Mouse (Mus musculus): Measurements from ENCODE around the gene Dynll2. TPM values are rescaled to one million over a fixed set of nuclear protein-coding genes. Genes with fewer than 3 reads are reported as not detected.

Dynll2 gene
- polyA plus RNA-seq, 1 experiment from 2014 or later: 66.8 TPM

DNA sequence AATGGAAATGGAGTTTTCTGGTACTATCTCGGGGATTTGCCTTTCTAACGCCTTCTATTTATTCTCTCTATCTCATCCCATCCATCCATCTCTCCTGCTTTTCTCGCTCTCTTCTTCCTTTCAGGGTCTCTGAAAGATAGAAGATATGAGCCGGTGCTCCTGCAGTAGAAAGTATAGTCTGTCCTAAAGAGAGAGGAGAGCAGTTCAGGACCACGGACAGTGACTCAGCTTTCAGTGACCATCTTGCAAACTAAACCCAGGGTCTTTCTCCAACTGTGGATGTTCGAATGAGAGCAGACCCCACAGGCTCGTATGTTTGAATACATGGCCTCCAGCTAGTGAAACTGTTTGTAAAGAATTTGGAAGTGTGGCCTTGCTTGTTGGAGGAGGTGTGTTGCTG is 30.3 kb downstream of the Dynll2 start:
- 45% methylated on average over 7 of the region's 7 CpGs for WGBS
- Histone ChIP-seq H3K27me3 (no peaks in the 10 kb centered on the region), H3K27ac (replicated peaks) (no peak overlapping the region), H3K4me2 (no peak overlapping the region), H3K9me3 (no peaks in the 10 kb centered on the region), H3K9ac (no peak overlapping the region), H3K4me1 (replicated peaks) (no peaks in the 10 kb centered on the region), H3K36me3 (no peaks in the 10 kb centered on the region), H3K4me3 (no peak overlapping the region)
- ATAC-seq (ENCODE audit: low FRiP score, low read depth): no peak

DNA sequence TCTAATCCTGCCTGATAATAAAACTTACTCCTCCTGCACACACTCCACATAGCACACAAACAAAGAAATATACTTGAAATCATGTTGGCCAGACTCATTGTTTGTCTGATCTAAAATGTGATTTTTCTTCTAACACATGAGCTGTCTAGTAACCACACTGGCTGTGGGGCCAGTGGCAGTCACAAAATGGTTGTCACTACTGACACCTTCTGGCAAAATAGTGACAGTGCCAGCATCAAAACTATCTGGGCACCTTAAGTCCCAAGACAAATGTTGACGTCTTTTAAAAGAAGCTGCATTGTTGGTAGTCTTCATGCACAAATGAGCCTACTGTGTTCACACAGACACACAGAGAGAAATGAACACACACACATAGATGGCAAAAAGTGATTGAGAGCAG is 32.2 kb downstream of the Dynll2 start:
- Histone ChIP-seq H3K36me3 (no peaks in the 10 kb centered on the region), H3K4me3 (no peak overlapping the region), H3K9me3 (no peaks in the 10 kb centered on the region), H3K27ac (replicated peaks) (no peak overlapping the region), H3K4me2 (no peak overlapping the region), H3K4me1 (replicated peaks) (no peaks in the 10 kb centered on the region), H3K9ac (no peak overlapping the region), H3K27me3 (no peaks in the 10 kb centered on the region)
- WGBS: 0% methylated on average over 1 of the region's 1 CpGs
- ATAC-seq (ENCODE audit: low FRiP score, low read depth): no peak

DNA sequence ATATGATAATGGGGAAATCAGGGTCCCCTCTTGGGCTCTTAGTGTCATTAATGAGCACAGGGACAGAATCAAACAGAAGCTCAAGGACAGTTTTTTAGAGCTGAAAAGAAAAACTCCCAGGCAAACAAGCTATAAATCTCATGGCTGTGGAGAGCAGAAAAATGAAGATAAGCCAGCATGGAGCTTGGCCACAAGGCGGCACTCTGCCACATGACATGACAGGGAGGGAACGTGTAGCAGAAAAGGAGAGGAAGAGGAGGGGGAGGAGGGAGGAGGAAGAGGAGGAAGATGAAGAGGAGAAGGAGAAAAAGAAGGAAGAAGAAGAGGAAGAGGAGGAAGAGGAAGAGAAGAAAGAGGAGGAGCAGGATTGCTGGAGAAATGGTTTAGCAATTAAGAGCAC is 37.3 kb downstream of the Dynll2 start:
- no peak for ATAC-seq (ENCODE audit: low FRiP score, low read depth)
- H3K27me3 ChIP-seq: no peaks in the 10 kb centered on the region
- WGBS: 0% methylated on average over 2 of the region's 2 CpGs

DNA sequence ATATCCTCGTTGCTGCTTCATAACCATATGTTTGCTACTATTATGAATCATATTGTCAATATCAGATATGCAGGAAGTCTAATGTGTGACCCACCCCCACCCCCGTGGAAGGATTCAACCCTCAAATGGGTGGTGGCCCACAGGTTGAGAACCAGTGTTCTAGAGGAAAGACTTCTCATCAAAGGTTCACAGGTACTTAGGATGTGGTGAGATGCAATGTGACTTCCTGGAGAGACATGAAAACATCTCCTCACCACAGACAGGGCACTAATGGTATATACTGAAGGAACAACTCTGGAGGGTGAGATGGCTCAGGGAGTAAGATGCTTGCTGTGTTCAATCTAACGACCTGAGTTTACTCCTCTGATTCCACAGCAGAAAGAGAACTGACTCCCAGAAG is 51.9 kb downstream of the Dynll2 start:
- no peak overlapping the region for H3K4me3 ChIP-seq
- H3K9ac ChIP-seq: no peak overlapping the region
- ATAC-seq (ENCODE audit: low FRiP score, low read depth): no peak
- no peaks in the 10 kb centered on the region for H3K9me3 ChIP-seq
- 79% methylated on average over 3 of the region's 3 CpGs for WGBS
- no peaks in the 10 kb centered on the region for H3K27me3 ChIP-seq
- H3K4me1 ChIP-seq (replicated peaks): no peaks in the 10 kb centered on the region
- no peaks in the 10 kb centered on the region for H3K36me3 ChIP-seq
- no peak overlapping the region for H3K4me2 ChIP-seq
- H3K27ac ChIP-seq (replicated peaks): no peak overlapping the region

More for the DNA sequence above, 37.3 kb downstream of the Dynll2 start:
- Histone ChIP-seq H3K27ac (replicated peaks) (no peak overlapping the region), H3K36me3 (no peaks in the 10 kb centered on the region), H3K9me3 (no peaks in the 10 kb centered on the region), H3K4me2 (no peak overlapping the region), H3K4me1 (replicated peaks) (no peaks in the 10 kb centered on the region), H3K4me3 (no peak overlapping the region), H3K9ac (no peak overlapping the region)

DNA sequence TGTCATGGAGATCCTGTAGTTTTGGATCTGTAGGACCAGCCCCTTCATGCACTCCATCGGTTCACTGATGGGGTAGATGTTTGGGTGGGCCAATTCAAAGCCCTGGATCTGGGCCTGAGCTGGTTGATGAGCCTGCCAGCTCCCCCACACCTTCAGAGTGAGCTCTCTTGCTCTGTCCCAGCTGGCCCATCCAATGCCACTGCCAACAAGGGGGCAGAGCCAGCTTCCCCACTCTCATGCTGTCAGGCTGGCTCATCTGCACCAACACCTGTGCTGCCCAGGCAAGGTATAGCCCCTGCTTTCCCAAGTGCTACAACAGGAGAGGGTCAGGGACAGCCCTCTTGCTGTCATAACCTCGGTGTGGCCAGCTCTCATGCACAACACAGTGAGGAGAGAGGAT is 53.6 kb downstream of the Dynll2 start:
- no peak overlapping the region for H3K4me3 ChIP-seq
- no peak overlapping the region for H3K27ac ChIP-seq (replicated peaks)
- no peak overlapping the region for H3K9ac ChIP-seq
- no peaks in the 10 kb centered on the region for H3K36me3 ChIP-seq
- H3K9me3 ChIP-seq: no peaks in the 10 kb centered on the region
- no peaks in the 10 kb centered on the region for H3K4me1 ChIP-seq (replicated peaks)
- 70% methylated on average over 2 of the region's 2 CpGs for WGBS
- H3K4me2 ChIP-seq: no peak overlapping the region
- ATAC-seq (ENCODE audit: low FRiP score, low read depth): no peak
- H3K27me3 ChIP-seq: no peaks in the 10 kb centered on the region

DNA sequence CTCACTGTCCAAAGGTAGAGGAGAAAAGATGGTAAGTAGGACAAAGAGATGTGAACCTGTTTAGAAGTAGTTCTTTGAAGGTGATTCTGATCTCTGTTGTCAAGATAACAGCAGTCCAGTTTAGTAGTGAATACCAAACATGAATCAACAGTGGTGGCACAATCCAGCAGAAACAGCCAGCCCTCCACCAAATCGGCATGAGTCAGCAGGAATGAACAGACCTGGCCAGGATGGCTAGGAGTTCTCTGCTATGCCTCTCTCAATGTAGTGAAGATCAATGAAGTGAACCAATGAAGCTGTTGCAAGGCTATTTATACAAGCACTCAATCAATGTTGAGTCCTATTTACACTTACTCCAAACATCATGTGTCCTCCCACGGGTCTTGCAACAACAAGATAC is 57.0 kb downstream of the Dynll2 start:
- Histone ChIP-seq H3K4me1 (replicated peaks) (no peaks in the 10 kb centered on the region), H3K9ac (no peak overlapping the region), H3K27me3 (no peaks in the 10 kb centered on the region), H3K4me3 (no peak overlapping the region), H3K27ac (replicated peaks) (no peak overlapping the region), H3K9me3 (no peaks in the 10 kb centered on the region), H3K4me2 (no peak overlapping the region), H3K36me3 (no peaks in the 10 kb centered on the region)
- 96% methylated on average over 2 of the region's 2 CpGs for WGBS
- ATAC-seq (ENCODE audit: low FRiP score, low read depth): no peak

Other genes with a start within 250 kb of the Dynll2 start
- gene Supt4a, start 250.0 kb downstream of the Dynll2 start, polyA plus RNA-seq (2015; fragmentation: Nextera tagmentation; extraction: Ambion mirVana): 130 and 137 TPM in 2 replicates
- 43.6 and 50.4 TPM in 2 replicates for gene Tspoap1, start 227.0 kb downstream of the Dynll2 start, polyA plus RNA-seq (2015; fragmentation: Nextera tagmentation; extraction: Ambion mirVana)
- gene Mpo, start 194.0 kb downstream of the Dynll2 start, polyA plus RNA-seq (2015; fragmentation: Nextera tagmentation; extraction: Ambion mirVana): 0.21 TPM in 2 replicates
- 2.2 and 2.8 TPM in 2 replicates for gene Lpo, start 159.2 kb downstream of the Dynll2 start, polyA plus RNA-seq (2015; fragmentation: Nextera tagmentation; extraction: Ambion mirVana)
- gene Mks1, start 134.3 kb downstream of the Dynll2 start, polyA plus RNA-seq (2015; fragmentation: Nextera tagmentation; extraction: Ambion mirVana): 10.5 and 12.3 TPM in 2 replicates
- 0.25 and 0.69 TPM in 2 replicates for gene Epx, start 112.0 kb downstream of the Dynll2 start, polyA plus RNA-seq (2015; fragmentation: Nextera tagmentation; extraction: Ambion mirVana)
- gene Olfr462, start 95.3 kb downstream of the Dynll2 start, polyA plus RNA-seq (2015; fragmentation: Nextera tagmentation; extraction: Ambion mirVana): not detected in 2 replicates
- gene Olfr463, start 90.1 kb downstream of the Dynll2 start, polyA plus RNA-seq (2015; fragmentation: Nextera tagmentation; extraction: Ambion mirVana): not detected in 2 replicates
- gene Olfr464, start 66.6 kb downstream of the Dynll2 start, polyA plus RNA-seq (2015; fragmentation: Nextera tagmentation; extraction: Ambion mirVana): 0.13 and 0.14 TPM in 2 replicates
- 215 and 220 TPM in 2 replicates for gene Srsf1, start 59.8 kb upstream of the Dynll2 start, polyA plus RNA-seq (2015; fragmentation: Nextera tagmentation; extraction: Ambion mirVana)
- 41.8 and 43.9 TPM in 2 replicates for gene Vezf1, start 80.7 kb upstream of the Dynll2 start, polyA plus RNA-seq (2015; fragmentation: Nextera tagmentation; extraction: Ambion mirVana)
- gene Cuedc1, start 110.5 kb upstream of the Dynll2 start, polyA plus RNA-seq (2015; fragmentation: Nextera tagmentation; extraction: Ambion mirVana): 46.3 and 49.7 TPM in 2 replicates
- 60.3 and 61.7 TPM in 2 replicates for gene Mrps23, start 216.9 kb upstream of the Dynll2 start, polyA plus RNA-seq (2015; fragmentation: Nextera tagmentation; extraction: Ambion mirVana)

All from hindbrain, embryonic 15.5 days (tissue).